Mouse (Mus musculus): ENCODE results near the gene Xcl1.
"Not testable (repeated sequence)": the region's sequence is repeated elsewhere in the genome, so short reads cannot be mapped to it uniquely, and the experiment has no call there.

Xcl1 gene

GRCm38 (mm10) chr1:164935477-164936044 is at the start of gene Xcl1:
TSS of gene Xcl1 (minus strand) at chr1:164935527.
- DNase-seq (ENCODE audit: low spot score) = no peak

GRCm38 (mm10) chr1:164984681-164985080 is 49.4 kb upstream of the Xcl1 start:
- not testable (repeated sequence) for DNase-seq (ENCODE audit: low spot score)

GRCm38 (mm10) chr1:164977351-164977750 is 42.0 kb upstream of the Xcl1 start:
- no peak for DNase-seq (ENCODE audit: low spot score)

GRCm38 (mm10) chr1:164975729-164976128 is 40.4 kb upstream of the Xcl1 start:
- DNase-seq (ENCODE audit: low spot score) = no peak

- no peak for DNase-seq (ENCODE audit: low spot score)
Observed at GRCm38 (mm10) chr1:164975276-164975675, 39.9 kb upstream of the Xcl1 start.

- no peak for DNase-seq (ENCODE audit: low spot score)
Observed at GRCm38 (mm10) chr1:164973790-164974189, 38.5 kb upstream of the Xcl1 start.

GRCm38 (mm10) chr1:164973341-164973740 is 38.0 kb upstream of the Xcl1 start:
- no peak for DNase-seq (ENCODE audit: low spot score)

- no peak for DNase-seq (ENCODE audit: low spot score)
Observed at GRCm38 (mm10) chr1:164972744-164973143, 37.4 kb upstream of the Xcl1 start.

GRCm38 (mm10) chr1:164966095-164966698 is 30.9 kb upstream of the Xcl1 start:
- no peak for DNase-seq (ENCODE audit: low spot score)

- DNase-seq (ENCODE audit: low spot score) = no peak
Observed at GRCm38 (mm10) chr1:164960610-164961009, 25.3 kb upstream of the Xcl1 start.

- DNase-seq (ENCODE audit: low spot score) = no peak
Observed at GRCm38 (mm10) chr1:164959787-164960385, 24.6 kb upstream of the Xcl1 start.

- DNase-seq (ENCODE audit: low spot score) = no peak
Observed at GRCm38 (mm10) chr1:164959160-164959559, 23.8 kb upstream of the Xcl1 start.

- DNase-seq (ENCODE audit: low spot score) = no peak
Observed at GRCm38 (mm10) chr1:164957974-164958373, 22.6 kb upstream of the Xcl1 start.

GRCm38 (mm10) chr1:164956725-164957399 is 21.5 kb upstream of the Xcl1 start:
- no peak for DNase-seq (ENCODE audit: low spot score)

GRCm38 (mm10) chr1:164955452-164956196 is 20.3 kb upstream of the Xcl1 start:
- DNase-seq (ENCODE audit: low spot score) = no peak

GRCm38 (mm10) chr1:164953574-164953973 is 18.2 kb upstream of the Xcl1 start:
- no peak for DNase-seq (ENCODE audit: low spot score)

- DNase-seq (ENCODE audit: low spot score) = no peak
Observed at GRCm38 (mm10) chr1:164936060-164936459, 733 bp upstream of the Xcl1 start.

GRCm38 (mm10) chr1:164933441-164934188 is 1.7 kb downstream of the Xcl1 start:
- no peak for DNase-seq (ENCODE audit: low spot score)

GRCm38 (mm10) chr1:164931135-164931534 is 4.2 kb downstream of the Xcl1 start:
- peak; percentile 29 for DNase-seq (ENCODE audit: low spot score)

- DNase-seq (ENCODE audit: low spot score) = no peak
Observed at GRCm38 (mm10) chr1:164930006-164930405, 5.3 kb downstream of the Xcl1 start.

- peak; percentile 52 for DNase-seq (ENCODE audit: low spot score)
Observed at GRCm38 (mm10) chr1:164926534-164927160, 8.7 kb downstream of the Xcl1 start.

All from layer of hippocampus, adult 9-10 months (tissue).